Mouse (Mus musculus) T-helper 2 cell (primary cell): ENCODE results near the gene Dync2li1.

Experiments used
- in situ Hi-C: fragments of 300-600 bp; cut with MboI, MseI; formaldehyde crosslinking; loops from one replicate; pipeline ENCODE4 v1.15.1; 2025; ENCODE audit warnings: high pct_unique_total_duplicates

The Dync2li1 gene

GRCm38 (mm10) chr17:84611500-84611899 lies 14.8 kb upstream of the Dync2li1 start:
- in situ Hi-C loops = no loop called here

- in situ Hi-C loops = no loop called here
Observed at GRCm38 (mm10) chr17:84611971-84612370, 14.3 kb upstream of the Dync2li1 start.

GRCm38 (mm10) chr17:84615811-84616210 lies 10.5 kb upstream of the Dync2li1 start:
- in situ Hi-C loops = no loop called here

GRCm38 (mm10) chr17:84616526-84617074 lies 9.7 kb upstream of the Dync2li1 start:
- in situ Hi-C loops = no loop called here

GRCm38 (mm10) chr17:84617953-84618352 lies 8.3 kb upstream of the Dync2li1 start:
- in situ Hi-C loops = no loop called here

GRCm38 (mm10) chr17:84619112-84619511 lies 7.2 kb upstream of the Dync2li1 start:
- in situ Hi-C loops = no loop called here

GRCm38 (mm10) chr17:84620076-84620475 lies 6.2 kb upstream of the Dync2li1 start:
- in situ Hi-C loops = no loop called here

GRCm38 (mm10) chr17:84620610-84621009 lies 5.7 kb upstream of the Dync2li1 start:
- in situ Hi-C loops = no loop called here

GRCm38 (mm10) chr17:84621209-84621608 lies 5.1 kb upstream of the Dync2li1 start:
- in situ Hi-C loops = no loop called here

- in situ Hi-C loops = no loop called here
Observed at GRCm38 (mm10) chr17:84622028-84622427, 4.3 kb upstream of the Dync2li1 start.

GRCm38 (mm10) chr17:84622873-84623272 lies 3.4 kb upstream of the Dync2li1 start:
- in situ Hi-C loops = no loop called here

GRCm38 (mm10) chr17:84626857-84627305 lies 585 bp downstream of the Dync2li1 start:
- in situ Hi-C loops = no loop called here

- in situ Hi-C loops = no loop called here
Observed at GRCm38 (mm10) chr17:84627721-84628120, 1.4 kb downstream of the Dync2li1 start.

- in situ Hi-C loops = no loop called here
Observed at GRCm38 (mm10) chr17:84628611-84629010, 2.3 kb downstream of the Dync2li1 start.

- in situ Hi-C loops = no loop called here
Observed at GRCm38 (mm10) chr17:84631836-84632235, 5.5 kb downstream of the Dync2li1 start.

GRCm38 (mm10) chr17:84633443-84633842 lies 7.1 kb downstream of the Dync2li1 start:
- in situ Hi-C loops = no loop called here

GRCm38 (mm10) chr17:84636328-84636727 lies 10.0 kb downstream of the Dync2li1 start:
- in situ Hi-C loops = no loop called here

GRCm38 (mm10) chr17:84637971-84638370 lies 11.7 kb downstream of the Dync2li1 start:
- in situ Hi-C loops = no loop called here

GRCm38 (mm10) chr17:84639796-84640378 lies 13.6 kb downstream of the Dync2li1 start:
- in situ Hi-C loops = no loop called here

- in situ Hi-C loops = no loop called here
Observed at GRCm38 (mm10) chr17:84641893-84642292, 15.6 kb downstream of the Dync2li1 start.

- in situ Hi-C loops = no loop called here
Observed at GRCm38 (mm10) chr17:84642324-84642723, 16.0 kb downstream of the Dync2li1 start.

GRCm38 (mm10) chr17:84644292-84645050 lies 18.2 kb downstream of the Dync2li1 start:
- in situ Hi-C loops = no loop called here

GRCm38 (mm10) chr17:84645119-84645518 lies 18.8 kb downstream of the Dync2li1 start:
- in situ Hi-C loops = no loop called here
